Mouse (Mus musculus): Measurements from ENCODE around the gene Parp6.

The Parp6 gene

GRCm38 (mm10) chr9:59687416-59688046, 70.4 kb downstream of the Parp6 start:
- no peak for DNase-seq

- DNase-seq, result peak; percentile 85 to 90
These were observed 74.6 kb downstream of the Parp6 start for GRCm38 (mm10) chr9:59691635-59692094.

GRCm38 (mm10) chr9:59692145-59692544, 75.1 kb downstream of the Parp6 start:
- DNase-seq, result peak; percentile 40 to 64

- DNase-seq, result peak in 1 of 2 experiments; percentile 24
These were observed 77.7 kb downstream of the Parp6 start for GRCm38 (mm10) chr9:59694571-59695450.

- no peak for DNase-seq
These were observed 78.3 kb downstream of the Parp6 start for GRCm38 (mm10) chr9:59695451-59695813.

GRCm38 (mm10) chr9:59696381-59696780, 79.3 kb downstream of the Parp6 start:
- no peak for DNase-seq

Measured in kidney, postnatal 25 days (tissue).